In genomic region chr8:83623549-83623948, GRCm38 (mm10) we compare ENCODE assay signal across 32 mouse cellular contexts. TPM values are rescaled to one million over a fixed set of nuclear protein-coding genes. Genes with fewer than 3 reads are reported as not detected.
DNase-seq lines count a peak whose midpoint lies in the region; ATAC-seq and TF ChIP-seq lines count a peak whose summit lies in the region.
"Had no signal": no experiment of that assay in that cellular context is flagged by ENCODE, and none has a peak within 500 bp of the region (broad histone marks: within the 10 kb centered on the region; RNA-seq: fewer than 3 reads in every experiment).

No protein-coding gene starts in this region.

- TF ChIP-seq CTCF in liver, embryonic 14.5 days (IDR thresholded peaks at IDR 0.05; ENCODE audit: low read depth), result peak; percentile 12; the same call in 1 of the 2 replicates

- intact Hi-C loops in left cerebral cortex, postnatal 10 days (cut with DNase I), result no loop called here

- TF ChIP-seq EP300 in liver, embryonic 14.5 days (IDR thresholded peaks at IDR 0.05; ENCODE audit: low read depth), result peak; percentile 22; the same call in 1 of the 2 replicates

- DNase-seq in heart, adult 11 months, result peak; percentile 80
- DNase-seq in heart, adult 9 months (ENCODE audit: low spot score in 2 of 2), result no peak
- peak in 1 of 3 experiments; percentile 64 for DNase-seq in liver, embryonic 14.5 days (ENCODE audit: low read depth in 3 of 3, low spot score in 3 of 3)
- no peak for DNase-seq in left cerebral cortex, postnatal 10 days (ENCODE audit: extremely low spot score in 1 of 2, low spot score in 2 of 2)
- no peak for DNase-seq in MN1 (ENCODE audit: low spot score)
- DNase-seq in urinary bladder, postnatal 14 days (ENCODE audit: low spot score), result no peak
- DNase-seq: adrenal gland, postnatal 25 days; cerebellum, adult 9-11 months; embryo, embryonic 11 days; gastrocnemius, postnatal 25 days; heart, adult 18-20 months; kidney, postnatal 14 days; layer of hippocampus, adult 9-11 months; lung, embryonic 14.5 days; lung, postnatal 14 days; right cerebral cortex, postnatal 4 days; thymus, adult 18-20 months; thymus, postnatal 4 days had no signal

- H3K4me2 ChIP-seq in liver, embryonic 14.5 days (ENCODE audit: low read depth), result peak overlapping the region; percentile 67
- H3K4me2 ChIP-seq: embryonic facial prominence, embryonic 12.5 days; forebrain, embryonic 13.5 days; heart, embryonic 12.5 days; hindbrain, embryonic 14.5 days; lung, embryonic 14.5 days; midbrain, embryonic 11.5 days; neural tube, embryonic 13.5 days had no signal

- peaks cover 36 to 41% of the 10 kb centered on the region in 2 experiments for H3K4me1 ChIP-seq in liver, embryonic 14.5 days (replicated peaks; ENCODE audit: control insufficient read depth in 2 of 2, insufficient read depth in 2 of 2, low read length in 1 of 2)
- H3K4me1 ChIP-seq: embryonic facial prominence, embryonic 12.5 days; forebrain, embryonic 13.5 days had no signal

- H3K27me3 ChIP-seq in liver, embryonic 14.5 days (ENCODE audit: control insufficient read depth, insufficient read depth, low read length), result no peaks in the 10 kb centered on the region
- H3K27me3 ChIP-seq: embryonic facial prominence, embryonic 12.5 days; forebrain, embryonic 13.5 days; heart, embryonic 12.5 days; neural tube, embryonic 13.5 days; Patski had no signal

- ATAC-seq in erythroid progenitor cell, adult 5-6 weeks (replicated peaks; ENCODE audit: low FRiP score, poor library complexity, severe bottlenecking), result peak; percentile 23; the same call in 1 of the 2 replicates
- ATAC-seq in liver, embryonic 14.5 days (ENCODE audit: insufficient read depth), result peak; percentile 38; the same call in 1 of the 2 replicates
- ATAC-seq in megakaryocyte-erythroid progenitor cell, adult 5-6 weeks (replicated peaks; ENCODE audit: low FRiP score, low TSS enrichment, poor library complexity, severe bottlenecking), result peak; percentile 53
- ATAC-seq: CD4-positive, CD25-positive, alpha-beta regulatory T cell, adult 4 months; forebrain, embryonic 13.5 days; intestine, postnatal 0 days; midbrain, embryonic 16.5 days; Patski had no signal

- H3K9me3 ChIP-seq in liver, embryonic 14.5 days (ENCODE audit: control insufficient read depth, low read length), result no peaks in the 10 kb centered on the region
- H3K9me3 ChIP-seq: embryonic facial prominence, embryonic 12.5 days; forebrain, embryonic 13.5 days; heart, embryonic 12.5 days; neural tube, embryonic 13.5 days had no signal

- no peak overlapping the region for H3K9ac ChIP-seq in liver, embryonic 14.5 days (replicated peaks)
- H3K9ac ChIP-seq: embryonic facial prominence, embryonic 12.5 days; forebrain, embryonic 13.5 days; heart, embryonic 12.5 days; hindbrain, embryonic 14.5 days; lung, embryonic 14.5 days; neural tube, embryonic 13.5 days had no signal

- no peaks in the 10 kb centered on the region for H3K36me3 ChIP-seq in liver, embryonic 14.5 days (replicated peaks; ENCODE audit: control insufficient read depth, insufficient read depth, low read depth)
- H3K36me3 ChIP-seq: embryonic facial prominence, embryonic 12.5 days; heart, embryonic 12.5 days; neural tube, embryonic 13.5 days had no signal

- no peak overlapping the region for H3K4me3 ChIP-seq in liver, embryonic 14.5 days (ENCODE audit: insufficient read depth in 1 of 2, low read depth in 2 of 2, low read length in 2 of 2)
- H3K4me3 ChIP-seq: embryonic facial prominence, embryonic 12.5 days; forebrain, embryonic 13.5 days; heart, embryonic 12.5 days; myocyte; neural tube, embryonic 13.5 days had no signal

- peak overlapping the region; percentile 63 for H3K27ac ChIP-seq in liver, embryonic 14.5 days
- H3K27ac ChIP-seq: embryonic facial prominence, embryonic 12.5 days; forebrain, embryonic 13.5 days; hindbrain, embryonic 14.5 days; neural tube, embryonic 13.5 days; stomach, postnatal 0 days had no signal

- WGBS in liver, embryonic 14.5 days (ENCODE audit: insufficient replicate concordance), result 42% methylated on average over 7 of the region's 7 CpGs

RNA-seq across cellular contexts. Expression of gene Dnajb1, which starts 15.6 kb away (rescaled TPM):
- total RNA-seq in erythroid progenitor cell, adult 5-6 weeks (2015; ENCODE audit: low replicate concordance), result 56.2 and 59.5 TPM in 2 replicates
- 58.9 and 62.4 TPM in 2 replicates for total RNA-seq in erythroid progenitor cell, adult 5-6 weeks (2017; ENCODE audit: low replicate concordance)
- polyA plus RNA-seq in liver, embryonic 14.5 days (2012; rRNA removed), result 26.1 and 32.7 TPM in 2 replicates
- polyA plus RNA-seq in liver, embryonic 14.5 days (2014; fragmentation: Nextera tagmentation; extraction: Ambion mirVana), result 37.6 and 37.8 TPM in 2 replicates
- total RNA-seq in megakaryocyte-erythroid progenitor cell, adult 5-6 weeks (2014; fragmentation: Nextera tagmentation), result 49.7 and 52.6 TPM in 2 replicates
- total RNA-seq in megakaryocyte-erythroid progenitor cell, adult 5-6 weeks (2017), result 50.2 and 63.1 TPM in 2 replicates
- total RNA-seq in left cerebral cortex, postnatal 10 days (2021), result 10 to 100 TPM; 35.9 to 36.3 TPM

RNA-seq across cellular contexts. Expression of gene Tecr, which starts 15.8 kb away (rescaled TPM):
- total RNA-seq in erythroid progenitor cell, adult 5-6 weeks (2015; ENCODE audit: low replicate concordance), result 292 and 301 TPM in 2 replicates
- 92.2 and 190 TPM in 2 replicates for total RNA-seq in erythroid progenitor cell, adult 5-6 weeks (2017; ENCODE audit: low replicate concordance)
- 176 and 217 TPM in 2 replicates for polyA plus RNA-seq in liver, embryonic 14.5 days (2012; rRNA removed)
- 294 and 325 TPM in 2 replicates for polyA plus RNA-seq in liver, embryonic 14.5 days (2014; fragmentation: Nextera tagmentation; extraction: Ambion mirVana)
- 304 and 466 TPM in 2 replicates for total RNA-seq in megakaryocyte-erythroid progenitor cell, adult 5-6 weeks (2014; fragmentation: Nextera tagmentation)
- total RNA-seq in megakaryocyte-erythroid progenitor cell, adult 5-6 weeks (2017), result 230 and 318 TPM in 2 replicates
- total RNA-seq in left cerebral cortex, postnatal 10 days (2021), result 100 to 1,000 TPM; 642 to 649 TPM

RNA-seq across cellular contexts. Expression of gene Gipc1, which starts 28.9 kb away (rescaled TPM):
- 2.9 and 5.9 TPM in 2 replicates for total RNA-seq in erythroid progenitor cell, adult 5-6 weeks (2015; ENCODE audit: low replicate concordance)
- 9.3 and 12.5 TPM in 2 replicates for total RNA-seq in erythroid progenitor cell, adult 5-6 weeks (2017; ENCODE audit: low replicate concordance)
- polyA plus RNA-seq in liver, embryonic 14.5 days (2012; rRNA removed), result 22.5 and 27.2 TPM in 2 replicates
- 32.5 and 34.7 TPM in 2 replicates for polyA plus RNA-seq in liver, embryonic 14.5 days (2014; fragmentation: Nextera tagmentation; extraction: Ambion mirVana)
- total RNA-seq in megakaryocyte-erythroid progenitor cell, adult 5-6 weeks (2014; fragmentation: Nextera tagmentation), result 15.6 and 31.4 TPM in 2 replicates
- total RNA-seq in megakaryocyte-erythroid progenitor cell, adult 5-6 weeks (2017), result 6.5 and 6.9 TPM in 2 replicates
- 10 to 100 TPM; 84.0 to 86.7 TPM for total RNA-seq in left cerebral cortex, postnatal 10 days (2021)

RNA-seq across cellular contexts. Expression of gene Ptger1, which starts 42.9 kb away (rescaled TPM):
- not detected in 2 replicates for total RNA-seq in erythroid progenitor cell, adult 5-6 weeks (2015; ENCODE audit: low replicate concordance)
- 0.13 TPM in 1 of 2 replicates, not detected in the other for total RNA-seq in erythroid progenitor cell, adult 5-6 weeks (2017; ENCODE audit: low replicate concordance)
- polyA plus RNA-seq in liver, embryonic 14.5 days (2012; rRNA removed), result 0.09 and 0.19 TPM in 2 replicates
- 0.18 and 0.47 TPM in 2 replicates for polyA plus RNA-seq in liver, embryonic 14.5 days (2014; fragmentation: Nextera tagmentation; extraction: Ambion mirVana)
- not detected in 2 replicates for total RNA-seq in megakaryocyte-erythroid progenitor cell, adult 5-6 weeks (2014; fragmentation: Nextera tagmentation)
- 0.65 and 1.1 TPM in 2 replicates for total RNA-seq in megakaryocyte-erythroid progenitor cell, adult 5-6 weeks (2017)
- total RNA-seq in left cerebral cortex, postnatal 10 days (2021), result under 1 TPM; 0.71 to 0.77 TPM

RNA-seq across cellular contexts. Expression of gene Ndufb7, which starts 57.1 kb away (rescaled TPM):
- 90.1 and 119 TPM in 2 replicates for total RNA-seq in erythroid progenitor cell, adult 5-6 weeks (2015; ENCODE audit: low replicate concordance)
- 75.9 and 125 TPM in 2 replicates for total RNA-seq in erythroid progenitor cell, adult 5-6 weeks (2017; ENCODE audit: low replicate concordance)
- polyA plus RNA-seq in liver, embryonic 14.5 days (2012; rRNA removed), result 160 and 197 TPM in 2 replicates
- polyA plus RNA-seq in liver, embryonic 14.5 days (2014; fragmentation: Nextera tagmentation; extraction: Ambion mirVana), result 283 and 290 TPM in 2 replicates
- 199 and 204 TPM in 2 replicates for total RNA-seq in megakaryocyte-erythroid progenitor cell, adult 5-6 weeks (2014; fragmentation: Nextera tagmentation)
- total RNA-seq in megakaryocyte-erythroid progenitor cell, adult 5-6 weeks (2017), result 173 and 183 TPM in 2 replicates
- 100 to 1,000 TPM; 141 to 145 TPM for total RNA-seq in left cerebral cortex, postnatal 10 days (2021)
